Mouse (Mus musculus): ENCODE data around the gene Dnttip2. TPM values are rescaled to one million over a fixed set of nuclear protein-coding genes. Genes with fewer than 3 reads are reported as not detected.

Dnttip2 gene
- polyA plus RNA-seq, 1 experiment: not detected

- Histone ChIP-seq H3K4me3 (ENCODE audit: insufficient read depth, low read depth, low read length) (no peak overlapping the region), H3K27ac (ENCODE audit: insufficient read depth, low read depth, low read length) (no peak overlapping the region), H3K4me1 (ENCODE audit: control insufficient read depth, insufficient read depth, low read length) (peaks cover 6% of the 10 kb centered on the region)
- TF ChIP-seq CTCF (IDR thresholded peaks at IDR 0.05; ENCODE audit: insufficient read depth, low read depth, low read length) (0 out of 2 replicates have a peak, but pooled peaks have one; percentile 42), POLR2A (IDR thresholded peaks at IDR 0.05; ENCODE audit: insufficient read depth, low read depth, low read length) (no peak)
- 12% methylated on average over 5 of the region's 5 CpGs for WGBS
Observed at GRCm38 (mm10) chr3:122295511-122295910, 21.3 kb downstream of the Dnttip2 start.

GRCm38 (mm10) chr3:122296979-122297378 lies 22.8 kb downstream of the Dnttip2 start:
- WGBS: 49% methylated on average over 5 of the region's 5 CpGs
- TF ChIP-seq POLR2A (IDR thresholded peaks at IDR 0.05; ENCODE audit: insufficient read depth, low read depth, low read length): no peak
- no peak for TF ChIP-seq CTCF (IDR thresholded peaks at IDR 0.05; ENCODE audit: insufficient read depth, low read depth, low read length)
- Histone ChIP-seq H3K4me1 (ENCODE audit: control insufficient read depth, insufficient read depth, low read length) (peaks cover 14% of the 10 kb centered on the region), H3K4me3 (ENCODE audit: insufficient read depth, low read depth, low read length) (no peak overlapping the region), H3K27ac (ENCODE audit: insufficient read depth, low read depth, low read length) (no peak overlapping the region)

DNA sequence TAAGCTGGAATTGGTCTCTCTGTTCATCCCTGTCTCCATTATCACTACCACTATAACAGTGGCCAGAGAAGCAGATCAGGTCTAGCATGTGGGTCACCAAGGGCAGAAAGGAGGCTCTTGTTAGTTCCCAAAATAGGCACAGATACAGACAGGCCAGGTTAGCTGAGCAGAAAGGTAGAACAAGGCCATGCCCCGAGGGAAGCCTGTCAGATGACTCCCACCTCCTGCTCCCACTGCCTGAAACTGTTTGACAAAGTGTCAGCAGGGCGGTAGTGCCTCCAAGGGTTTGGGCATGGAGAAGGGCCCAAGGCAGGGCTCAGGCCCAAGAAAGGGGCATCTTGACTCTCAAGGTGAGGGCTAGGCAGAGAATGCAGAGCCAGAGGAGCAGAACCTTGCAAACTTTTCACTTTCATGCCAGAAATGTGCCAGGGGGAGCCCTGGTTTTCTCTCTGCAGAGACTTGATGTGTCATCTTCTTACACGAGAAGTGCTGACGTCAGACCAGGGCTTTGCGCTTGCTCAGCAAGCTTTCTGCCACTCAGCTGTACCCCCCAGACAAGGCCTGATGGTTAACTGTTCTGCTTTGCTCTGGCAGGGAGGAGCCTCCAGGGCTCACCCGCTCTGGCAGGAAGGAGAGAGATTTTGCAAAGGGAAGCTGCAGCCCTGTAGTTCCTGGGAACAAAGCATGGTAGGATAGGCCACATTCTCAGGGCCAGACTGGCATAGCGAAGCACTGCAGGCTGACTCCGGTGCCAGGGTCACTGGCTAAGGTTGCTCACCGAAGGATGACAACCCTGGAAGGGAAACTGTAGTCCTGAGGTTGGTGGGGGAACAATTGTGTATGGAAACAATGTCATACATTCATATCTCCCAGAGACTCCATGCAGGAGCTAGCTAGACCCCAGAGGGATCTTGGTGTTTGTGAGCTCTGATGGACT lies 27.1 kb downstream of the Dnttip2 start:
- H3K4me3 ChIP-seq (ENCODE audit: insufficient read depth, low read depth, low read length): no peak overlapping the region
- H3K4me1 ChIP-seq (ENCODE audit: control insufficient read depth, insufficient read depth, low read length): peaks cover 11% of the 10 kb centered on the region
- peak overlapping the region; percentile 52; the same call in 1 of the 2 replicates for H3K27ac ChIP-seq (ENCODE audit: insufficient read depth, low read depth, low read length)
- no peak for TF ChIP-seq POLR2A (IDR thresholded peaks at IDR 0.05; ENCODE audit: insufficient read depth, low read depth, low read length)
- no peak for TF ChIP-seq CTCF (IDR thresholded peaks at IDR 0.05; ENCODE audit: insufficient read depth, low read depth, low read length)
- 64% methylated on average over 9 of the region's 9 CpGs for WGBS

DNA sequence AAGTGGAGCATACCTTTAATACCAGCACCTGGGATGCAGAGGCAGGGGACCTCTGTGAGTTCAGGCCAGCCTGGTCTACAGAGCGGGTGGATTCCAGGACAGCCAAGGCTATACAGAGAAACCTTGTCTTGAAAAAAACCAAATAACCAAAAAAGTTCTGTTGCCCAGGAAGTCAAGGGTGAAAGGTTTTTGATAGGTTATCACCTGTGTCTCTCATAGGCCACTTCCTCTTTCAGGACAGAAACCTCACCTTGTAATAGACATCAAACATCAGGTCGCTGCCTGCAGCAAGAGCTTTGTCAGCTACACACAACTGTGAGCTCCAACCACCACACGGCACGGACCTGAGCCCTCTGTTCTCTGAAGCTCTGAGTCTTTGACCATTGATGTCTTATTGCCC lies 30.4 kb downstream of the Dnttip2 start:
- Histone ChIP-seq H3K4me3 (ENCODE audit: insufficient read depth, low read depth, low read length) (no peak overlapping the region), H3K4me1 (ENCODE audit: control insufficient read depth, insufficient read depth, low read length) (peaks cover 7% of the 10 kb centered on the region), H3K27ac (ENCODE audit: insufficient read depth, low read depth, low read length) (no peak overlapping the region)
- no peak for TF ChIP-seq CTCF (IDR thresholded peaks at IDR 0.05; ENCODE audit: insufficient read depth, low read depth, low read length)
- no peak for TF ChIP-seq POLR2A (IDR thresholded peaks at IDR 0.05; ENCODE audit: insufficient read depth, low read depth, low read length)
- WGBS: 94% methylated on average over 4 of the region's 4 CpGs

GRCm38 (mm10) chr3:122307894-122308671 lies 33.9 kb downstream of the Dnttip2 start:
- H3K4me1 ChIP-seq (ENCODE audit: control insufficient read depth, insufficient read depth, low read length): no peaks in the 10 kb centered on the region
- no peak overlapping the region for H3K27ac ChIP-seq (ENCODE audit: insufficient read depth, low read depth, low read length)
- no peak overlapping the region for H3K4me3 ChIP-seq (ENCODE audit: insufficient read depth, low read depth, low read length)
- TF ChIP-seq CTCF (IDR thresholded peaks at IDR 0.05; ENCODE audit: insufficient read depth, low read depth, low read length) (no peak), POLR2A (IDR thresholded peaks at IDR 0.05; ENCODE audit: insufficient read depth, low read depth, low read length) (no peak)
- WGBS: 52% methylated on average over 4 of the region's 4 CpGs

DNA sequence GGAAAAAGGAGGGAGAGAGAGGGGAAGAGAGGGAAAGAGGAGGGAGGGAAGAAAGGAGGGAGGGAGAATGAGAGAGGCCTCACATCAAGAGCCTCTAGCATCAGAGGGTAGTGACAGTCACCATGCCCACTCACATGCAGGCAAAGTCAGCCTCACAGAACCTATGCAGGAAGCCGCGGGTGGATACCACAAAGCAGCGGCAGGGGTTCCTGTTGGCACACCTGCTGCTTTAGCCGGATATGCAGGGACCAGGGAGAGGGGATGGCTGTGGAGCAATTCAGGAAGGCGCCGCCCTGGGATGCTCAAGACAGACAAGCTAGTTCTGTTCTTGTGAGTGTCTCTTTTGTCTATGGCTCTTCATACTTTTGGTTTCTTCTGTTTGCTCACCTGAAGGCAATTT lies 34.8 kb downstream of the Dnttip2 start:
- WGBS: 58% methylated on average over 6 of the region's 6 CpGs
- TF ChIP-seq CTCF (IDR thresholded peaks at IDR 0.05; ENCODE audit: insufficient read depth, low read depth, low read length) (no peak), POLR2A (IDR thresholded peaks at IDR 0.05; ENCODE audit: insufficient read depth, low read depth, low read length) (no peak)
- H3K27ac ChIP-seq (ENCODE audit: insufficient read depth, low read depth, low read length): no peak overlapping the region
- peaks cover 2% of the 10 kb centered on the region; the same call in 1 of the 2 replicates for H3K4me1 ChIP-seq (ENCODE audit: control insufficient read depth, insufficient read depth, low read length)
- H3K4me3 ChIP-seq (ENCODE audit: insufficient read depth, low read depth, low read length): no peak overlapping the region

- H3K27ac ChIP-seq (ENCODE audit: insufficient read depth, low read depth, low read length): no peak overlapping the region
- peaks cover 9% of the 10 kb centered on the region for H3K4me1 ChIP-seq (ENCODE audit: control insufficient read depth, insufficient read depth, low read length)
- no peak for TF ChIP-seq POLR2A (IDR thresholded peaks at IDR 0.05; ENCODE audit: insufficient read depth, low read depth, low read length)
- peak; percentile 25; the same call in 1 of the 2 replicates for TF ChIP-seq CTCF (IDR thresholded peaks at IDR 0.05; ENCODE audit: insufficient read depth, low read depth, low read length)
- WGBS: 22% methylated on average over 2 of the region's 2 CpGs
- H3K4me3 ChIP-seq (ENCODE audit: insufficient read depth, low read depth, low read length): no peak overlapping the region
Observed at GRCm38 (mm10) chr3:122312078-122312477, 37.9 kb downstream of the Dnttip2 start.

GRCm38 (mm10) chr3:122312936-122313629 lies 38.9 kb downstream of the Dnttip2 start:
- no peak overlapping the region for H3K27ac ChIP-seq (ENCODE audit: insufficient read depth, low read depth, low read length)
- TF ChIP-seq CTCF (IDR thresholded peaks at IDR 0.05; ENCODE audit: insufficient read depth, low read depth, low read length) (no peak), POLR2A (IDR thresholded peaks at IDR 0.05; ENCODE audit: insufficient read depth, low read depth, low read length) (no peak)
- no peak overlapping the region for H3K4me3 ChIP-seq (ENCODE audit: insufficient read depth, low read depth, low read length)
- WGBS: 86% methylated on average over 10 of the region's 10 CpGs
- H3K4me1 ChIP-seq (ENCODE audit: control insufficient read depth, insufficient read depth, low read length): peaks cover 12% of the 10 kb centered on the region
